Mouse (Mus musculus) neural tube, embryonic 11.5 days (tissue): ENCODE data around the gene Ddit4. TPM values are rescaled to one million over a fixed set of nuclear protein-coding genes. Genes with fewer than 3 reads are reported as not detected.
A peak's percentile ranks its signal among the peaks of the same experiment; 100 is the strongest.

Experiments used
- ATAC-seq: fragments of 200-750 bp; cut with Nextera tagmentation; 2 replicates; pipeline ENCODE4 v1.8.0; 2017; ENCODE audit warnings: moderate number of reproducible peaks, mild to moderate bottlenecking, moderate TSS enrichment, moderate library complexity; ENCODE audit not compliant: insufficient read depth, low FRiP score, low TSS enrichment
- DNase-seq: peaks from one replicate; pipeline ENCODE4 v3.0.0-alpha.2; 2015; ENCODE audit warnings: low spot score
- H3K27ac ChIP-seq: fragments of 300-500 bp; sonication (generic); 2 replicates; pipeline ENCODE4 v1.5.1; 2014; ENCODE audit warnings: low read depth, mild to moderate bottlenecking, low read length
- H3K27me3 ChIP-seq: fragments of 300-500 bp; sonication (generic); 2 replicates; pipeline ENCODE4 v1.6.1; 2014; ENCODE audit warnings: mild to moderate bottlenecking, low read length, mixed read lengths; ENCODE audit not compliant: control insufficient read depth, insufficient read depth
- H3K36me3 ChIP-seq: fragments of 300-500 bp; sonication (generic); 2 replicates; pipeline ENCODE4 v1.6.1; 2014; ENCODE audit warnings: mild to moderate bottlenecking, low read length, moderate library complexity, mixed read lengths; ENCODE audit not compliant: control insufficient read depth, insufficient read depth
- H3K4me1 ChIP-seq: fragments of 300-500 bp; sonication (generic); 2 replicates; pipeline ENCODE4 v1.6.1; 2014; ENCODE audit warnings: low read length, mixed read lengths; ENCODE audit not compliant: control insufficient read depth, insufficient read depth
- H3K4me2 ChIP-seq: fragments of 300-500 bp; sonication (generic); 2 replicates; pipeline ENCODE4 v1.6.1; 2014; ENCODE audit warnings: low read depth, mild to moderate bottlenecking, moderate library complexity
- H3K4me3 ChIP-seq: fragments of 300-500 bp; sonication (generic); 2 replicates; pipeline ENCODE4 v1.5.1; 2014; ENCODE audit warnings: low read depth, low read length
- H3K9ac ChIP-seq: fragments of 300-500 bp; sonication (generic); 2 replicates; pipeline ENCODE4 v1.6.1; 2014; ENCODE audit warnings: mild to moderate bottlenecking, low read length
- H3K9me3 ChIP-seq: fragments of 300-500 bp; sonication (generic); 2 replicates; pipeline ENCODE4 v1.6.1; 2016; ENCODE audit warnings: low read length; ENCODE audit not compliant: control insufficient read depth
- WGBS: fragments of 180-500 bp; shearing (Covaris S2); extraction: QIAGEN DNeasy Blood & Tissue Kit; methylation state at CpG from one replicate; pipeline ENCODE4 v1.1.7; 2014; 5-methylcytosine and 5-hydroxymethylcytosine counted together
- polyA plus RNA-seq: library from polyadenylated mRNA; unstranded; fragments of >200 nt; fragmentation: Nextera tagmentation; extraction: Ambion mirVana; gene quantifications from 2 replicates; pipeline ENCODE4 v1.2.1, GENCODE M21; 2014

Ddit4 gene
- polyA plus RNA-seq, 1 experiment from 2014 or later, result 5.2 TPM

DNA sequence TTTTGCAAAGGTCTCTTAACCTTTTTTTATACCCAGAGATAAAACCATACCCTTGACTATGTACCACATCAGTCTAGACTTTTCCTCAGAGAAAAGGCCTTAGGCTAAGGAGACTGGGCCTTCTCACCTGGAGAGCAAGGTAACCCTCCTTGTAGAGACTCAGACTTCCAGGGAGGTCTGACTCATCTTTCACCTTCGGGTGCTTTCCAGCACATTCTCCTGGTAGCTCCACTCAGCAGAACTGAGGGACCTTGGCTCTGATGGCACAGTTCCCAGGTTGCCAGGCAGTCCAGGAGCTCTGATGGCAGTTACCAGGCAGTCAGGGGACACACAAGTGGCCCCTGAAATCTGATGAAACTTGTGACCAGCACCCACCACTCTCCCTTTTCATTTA, 2.4 kb downstream of the Ddit4 start:
- Histone ChIP-seq H3K36me3 (no peaks in the 10 kb centered on the region), H3K4me1 (peaks cover 25% of the 10 kb centered on the region), H3K27ac (no peak overlapping the region), H3K4me3 (peak overlapping the region; percentile 86; the same call in 1 of the 2 replicates), H3K9ac (no peak overlapping the region), H3K27me3 (no peaks in the 10 kb centered on the region), H3K9me3 (no peaks in the 10 kb centered on the region), H3K4me2 (peak overlapping the region; percentile 96)
- WGBS, result 83% methylated on average over 1 of the region's 1 CpGs
- DNase-seq (no peak), ATAC-seq (no peak)

DNA sequence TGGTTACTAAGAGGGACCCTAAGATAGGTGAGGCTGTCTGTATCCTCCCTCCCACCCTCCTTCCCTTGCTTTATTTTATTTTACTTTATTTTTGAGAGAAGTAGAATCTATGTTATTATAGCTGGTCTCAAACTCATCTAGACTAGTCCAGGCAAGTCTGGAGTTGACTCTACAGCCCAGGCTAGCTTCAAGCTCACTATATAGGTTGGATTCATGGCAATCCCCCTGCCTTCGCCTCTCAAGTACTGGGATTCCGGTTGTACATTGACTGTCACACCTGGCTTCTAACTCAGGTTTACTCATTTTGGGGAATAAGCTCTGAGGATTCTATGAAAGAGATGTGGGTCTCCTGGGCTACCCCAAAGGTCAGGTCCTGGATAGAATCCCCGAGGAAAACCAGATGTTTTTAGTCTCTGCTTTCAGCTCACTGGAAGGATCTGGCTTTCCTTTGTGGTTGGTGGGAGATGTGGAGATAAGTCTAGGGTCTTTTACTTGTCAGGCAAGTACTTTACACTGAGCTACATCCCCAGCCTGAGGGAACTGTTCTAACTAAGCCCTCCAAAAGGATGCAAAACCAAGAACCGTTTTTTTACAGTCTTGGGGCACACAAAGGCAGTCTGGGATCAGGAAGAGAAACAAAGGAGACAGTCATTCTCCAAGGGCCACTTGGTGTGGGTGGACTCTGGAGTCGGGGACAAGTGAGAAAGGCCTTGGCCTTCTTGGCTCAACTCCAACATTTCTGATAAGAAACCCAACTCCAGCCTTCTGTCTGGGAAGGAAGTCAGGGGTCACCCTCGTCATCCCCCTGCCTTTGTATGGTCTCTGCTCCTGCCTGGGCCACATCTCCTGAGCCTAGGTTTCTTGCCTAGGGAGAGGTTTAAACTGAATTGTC, 3.0 kb downstream of the Ddit4 start:
- Histone ChIP-seq H3K4me2 (no peak overlapping the region), H3K27ac (no peak overlapping the region), H3K4me1 (peaks cover 25% of the 10 kb centered on the region), H3K4me3 (no peak overlapping the region), H3K9ac (no peak overlapping the region), H3K27me3 (no peaks in the 10 kb centered on the region), H3K9me3 (no peaks in the 10 kb centered on the region), H3K36me3 (no peaks in the 10 kb centered on the region)
- ATAC-seq, result no peak
- no peak for DNase-seq
- WGBS, result 58% methylated on average over 6 of the region's 6 CpGs

DNA sequence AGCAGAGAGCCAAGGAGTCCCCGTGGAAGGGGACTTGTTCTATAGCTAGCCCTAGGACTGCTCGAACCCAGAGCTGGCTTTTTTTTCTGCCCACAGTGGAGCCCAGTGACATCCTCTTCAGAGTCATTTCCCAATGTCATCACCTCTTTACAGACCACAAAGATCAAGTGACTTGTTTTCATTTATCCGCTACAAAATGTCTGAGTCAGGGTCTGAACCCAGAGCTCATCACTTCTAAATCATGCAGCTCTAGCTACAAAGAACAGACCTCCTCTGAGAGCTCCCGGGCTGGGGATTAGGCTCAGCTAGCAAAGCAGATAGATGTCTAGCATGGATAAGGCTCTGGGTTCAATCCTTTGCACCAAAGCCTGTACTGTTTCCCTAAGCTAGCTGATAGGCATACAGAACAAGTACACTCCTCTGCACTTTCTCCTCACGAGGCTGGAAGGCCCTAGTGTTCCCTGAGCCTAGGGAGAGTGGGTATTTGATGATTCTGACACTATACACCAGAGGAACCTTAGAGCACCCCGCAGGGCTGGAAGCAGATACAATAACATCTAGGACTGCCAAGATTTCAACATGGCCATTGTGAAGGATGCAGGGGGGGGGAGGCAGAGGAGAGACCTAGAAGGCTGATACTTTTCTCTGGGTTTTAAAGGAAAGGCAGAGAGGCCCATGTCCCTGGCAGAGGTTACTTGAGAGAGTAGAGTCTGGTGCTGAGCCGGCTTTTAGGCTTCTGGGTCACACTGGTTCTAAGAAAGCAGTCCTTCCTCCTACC, 4.1 kb downstream of the Ddit4 start:
- peaks cover 30% of the 10 kb centered on the region for H3K4me1 ChIP-seq
- H3K27ac ChIP-seq, result no peak overlapping the region

DNA sequence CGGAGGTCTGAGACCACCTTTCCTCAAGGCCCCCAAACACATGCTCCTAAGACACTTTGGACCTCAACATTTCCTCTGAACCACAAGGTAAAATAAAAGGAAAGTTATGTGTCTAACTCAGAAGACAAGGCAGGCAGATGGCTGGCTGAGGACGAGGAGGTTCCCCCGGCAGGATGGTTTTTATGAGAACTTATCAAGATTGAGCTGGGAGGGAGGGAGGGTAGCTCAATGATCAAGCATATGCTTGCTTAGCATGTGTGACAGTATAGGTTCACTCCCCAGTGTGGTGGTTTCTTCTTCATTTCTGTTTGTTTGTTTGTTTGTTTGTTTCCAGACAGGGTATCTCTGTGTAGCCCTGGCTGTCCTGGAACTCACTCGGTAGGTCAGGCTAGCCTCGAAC, 5.3 kb downstream of the Ddit4 start:
- H3K4me1 ChIP-seq, result peaks cover 27% of the 10 kb centered on the region
- no peaks in the 10 kb centered on the region for H3K27me3 ChIP-seq
- H3K36me3 ChIP-seq, result no peaks in the 10 kb centered on the region
- H3K9me3 ChIP-seq, result no peaks in the 10 kb centered on the region
- H3K9ac ChIP-seq, result no peak overlapping the region
- ATAC-seq (no peak), DNase-seq (no peak)
- no peak overlapping the region for H3K4me3 ChIP-seq
- WGBS, result 81% methylated on average over 5 of the region's 5 CpGs
- no peak overlapping the region for H3K27ac ChIP-seq
- no peak overlapping the region for H3K4me2 ChIP-seq

More for the DNA sequence above, 4.1 kb downstream of the Ddit4 start:
- Histone ChIP-seq H3K9me3 (no peaks in the 10 kb centered on the region), H3K36me3 (no peaks in the 10 kb centered on the region), H3K9ac (no peak overlapping the region), H3K27me3 (no peaks in the 10 kb centered on the region), H3K4me3 (no peak overlapping the region), H3K4me2 (no peak overlapping the region)
- DNase-seq (no peak), ATAC-seq (no peak)
- WGBS, result 74% methylated on average over 7 of the region's 7 CpGs

DNA sequence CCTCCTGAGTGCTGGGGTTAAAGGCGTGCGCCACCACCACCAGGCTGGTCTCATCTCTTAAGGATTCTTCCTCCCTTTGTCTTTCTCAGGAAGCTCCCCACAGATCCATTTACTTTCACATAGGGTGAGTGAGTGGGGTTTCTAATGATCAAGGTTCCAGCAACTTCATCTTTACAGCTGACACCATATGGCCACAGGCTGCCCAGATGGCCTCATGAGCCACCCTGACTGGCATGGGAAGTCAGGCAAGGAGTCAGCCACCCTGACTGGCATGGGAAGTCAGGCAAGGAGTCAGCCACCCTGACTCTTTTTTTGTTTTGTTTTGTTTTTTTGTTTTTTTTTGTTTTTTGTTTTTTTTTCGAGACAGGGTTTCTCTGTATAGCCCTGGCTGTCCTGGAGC, 6.2 kb downstream of the Ddit4 start:
- no peak overlapping the region for H3K9ac ChIP-seq
- DNase-seq, result no peak
- peaks cover 25% of the 10 kb centered on the region for H3K4me1 ChIP-seq
- H3K4me3 ChIP-seq, result no peak overlapping the region
- no peak overlapping the region for H3K4me2 ChIP-seq
- no peaks in the 10 kb centered on the region for H3K36me3 ChIP-seq
- H3K27ac ChIP-seq, result no peak overlapping the region
- no peak for ATAC-seq
- WGBS, result 84% methylated on average over 3 of the region's 3 CpGs
- H3K27me3 ChIP-seq, result no peaks in the 10 kb centered on the region
- no peaks in the 10 kb centered on the region for H3K9me3 ChIP-seq

DNA sequence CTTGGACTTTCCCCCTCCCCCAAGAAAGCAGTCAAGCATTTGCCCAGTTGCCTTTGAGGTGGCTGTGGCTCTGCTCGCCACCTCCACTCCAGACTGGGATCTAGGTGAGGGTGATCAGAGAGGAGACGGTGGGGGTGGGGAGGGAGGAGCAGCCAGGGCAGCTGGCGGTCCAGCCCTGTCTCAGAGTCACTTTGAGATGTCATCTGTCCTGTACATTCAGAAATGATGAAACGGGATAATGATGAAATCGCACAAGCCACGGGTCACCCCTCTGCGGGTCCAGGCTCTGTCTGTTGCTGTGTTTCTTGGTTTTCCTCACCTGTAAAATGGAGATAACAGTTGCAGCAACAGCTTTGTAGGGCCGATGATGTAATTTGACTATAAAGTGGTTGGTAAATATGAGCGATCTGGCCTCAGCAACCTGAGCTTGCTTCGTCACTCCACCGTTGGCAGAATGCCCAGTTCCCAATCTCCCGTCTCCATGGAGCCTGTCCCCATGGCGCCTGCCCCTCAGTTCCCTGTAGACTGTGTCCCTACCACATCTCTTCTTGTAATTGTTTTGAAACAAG, 8.1 kb downstream of the Ddit4 start:
- H3K4me2 ChIP-seq, result peak overlapping the region; percentile 29
- H3K27ac ChIP-seq, result no peak overlapping the region
- no peak for DNase-seq
- H3K4me1 ChIP-seq, result peaks cover 10% of the 10 kb centered on the region
- ATAC-seq, result peak; percentile 26; the same call in 1 of the 2 replicates
- no peak overlapping the region for H3K4me3 ChIP-seq
- H3K9ac ChIP-seq, result peak overlapping the region; percentile 52
- no peaks in the 10 kb centered on the region for H3K27me3 ChIP-seq
- 60% methylated on average over 13 of the region's 13 CpGs for WGBS
- H3K36me3 ChIP-seq, result no peaks in the 10 kb centered on the region
- H3K9me3 ChIP-seq, result no peaks in the 10 kb centered on the region

DNA sequence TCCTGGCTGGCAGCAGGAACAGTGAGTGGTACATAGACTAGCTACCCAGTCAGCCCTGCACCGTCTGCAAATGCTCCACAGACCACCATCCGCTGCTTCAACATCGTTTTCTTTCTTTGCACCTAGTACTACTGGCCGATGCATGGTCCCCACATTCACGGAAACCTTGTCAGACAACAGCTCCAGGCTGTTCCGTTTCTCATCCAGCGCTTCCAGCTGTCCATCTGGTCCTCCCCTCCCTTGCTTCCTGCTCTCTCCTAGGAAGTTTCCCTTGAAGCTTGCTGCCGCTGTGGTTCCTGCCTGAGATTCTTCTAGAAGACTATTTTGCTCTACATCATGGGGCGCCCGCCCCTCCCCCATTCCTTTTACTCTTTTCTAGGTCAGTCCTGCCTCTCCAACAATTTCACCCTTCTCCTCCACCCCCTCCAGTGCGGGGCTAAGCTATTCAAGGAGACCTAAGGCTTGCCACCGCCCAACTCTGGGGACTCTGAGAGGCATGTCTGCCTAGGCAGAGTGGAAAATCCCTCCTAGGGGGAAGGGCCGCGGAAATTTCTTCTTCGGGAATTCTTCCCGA, 8.7 kb downstream of the Ddit4 start:
- WGBS, result 3% methylated on average over 16 of the region's 16 CpGs
- no peaks in the 10 kb centered on the region for H3K9me3 ChIP-seq
- peaks cover 10% of the 10 kb centered on the region for H3K4me1 ChIP-seq
- H3K9ac ChIP-seq, result peak overlapping the region; percentile 52
- H3K36me3 ChIP-seq, result no peaks in the 10 kb centered on the region
- ATAC-seq, result 0 out of 2 replicates have a peak, but pooled peaks have one; percentile 27
- no peak overlapping the region for H3K27ac ChIP-seq
- peak overlapping the region; percentile 29 for H3K4me2 ChIP-seq
- H3K27me3 ChIP-seq, result no peaks in the 10 kb centered on the region
- DNase-seq, result peak; percentile 59
- peak overlapping the region; percentile 2; the same call in 1 of the 2 replicates for H3K4me3 ChIP-seq

DNA sequence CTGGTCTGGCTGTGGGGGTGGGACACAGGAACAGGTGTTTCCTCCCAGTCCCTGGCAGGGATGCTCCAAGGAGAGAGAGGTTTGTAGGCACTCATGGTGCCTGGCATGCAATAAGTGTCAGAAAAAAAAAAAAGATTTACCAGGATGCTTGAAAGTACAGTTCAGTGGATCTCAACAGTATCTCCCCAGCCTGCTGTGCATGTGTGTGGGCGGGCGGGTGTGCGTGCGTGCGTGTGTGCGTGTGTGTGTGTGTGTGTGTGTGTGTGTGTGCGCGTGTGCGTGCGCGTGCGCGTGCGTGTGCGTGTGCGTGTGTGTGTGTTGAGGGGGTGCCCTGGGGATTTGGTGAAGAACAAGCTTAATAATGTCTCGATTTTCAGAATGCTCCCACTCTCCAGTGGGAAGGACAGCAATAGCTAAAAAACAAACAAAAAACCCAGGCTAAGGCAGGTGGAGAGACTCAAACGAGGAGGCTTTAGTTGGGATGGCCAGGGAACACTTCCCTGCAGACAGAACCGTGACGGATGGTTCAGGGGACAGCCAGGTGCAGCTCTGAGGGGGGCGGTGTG, 9.3 kb downstream of the Ddit4 start:
- H3K36me3 ChIP-seq, result no peaks in the 10 kb centered on the region
- peaks cover 10% of the 10 kb centered on the region for H3K4me1 ChIP-seq
- H3K27me3 ChIP-seq, result no peaks in the 10 kb centered on the region
- H3K9me3 ChIP-seq, result no peaks in the 10 kb centered on the region
- no peak overlapping the region for H3K4me3 ChIP-seq
- no peak for ATAC-seq
- H3K4me2 ChIP-seq, result peak overlapping the region; percentile 29
- peak overlapping the region; percentile 52 for H3K9ac ChIP-seq
- no peak for DNase-seq
- H3K27ac ChIP-seq, result no peak overlapping the region
- 51% methylated on average over 21 of the region's 21 CpGs for WGBS
